Mouse (Mus musculus) 3T3-L1 (cell line): ENCODE data around the gene Adgrg6.

Source experiments
- DNase-seq: peaks from one replicate; pipeline ENCODE4 v3.0.0-alpha.2; 2015; ENCODE audit warnings: low read depth, low spot score

The Adgrg6 gene

GRCm38 (mm10) chr10:14544941-14545717 is at the start of gene Adgrg6:
Gene Adgrg6 (minus strand): TSS chr10:14545659.
- peak; percentile 17 for DNase-seq

GRCm38 (mm10) chr10:14592215-14592614 is 46.8 kb upstream of the Adgrg6 start:
- no peak for DNase-seq

GRCm38 (mm10) chr10:14590816-14591215 is 45.4 kb upstream of the Adgrg6 start:
- no peak for DNase-seq

GRCm38 (mm10) chr10:14589667-14590066 is 44.2 kb upstream of the Adgrg6 start:
- DNase-seq = no peak

- DNase-seq = no peak
These were observed 38.0 kb upstream of the Adgrg6 start for GRCm38 (mm10) chr10:14583496-14583895.

GRCm38 (mm10) chr10:14574255-14574654 is 28.8 kb upstream of the Adgrg6 start:
- DNase-seq = no peak

- DNase-seq = peak; percentile 18
These were observed 25.7 kb upstream of the Adgrg6 start for GRCm38 (mm10) chr10:14571143-14571542.

- DNase-seq = no peak
These were observed 25.2 kb upstream of the Adgrg6 start for GRCm38 (mm10) chr10:14570616-14571015.

- DNase-seq = peak; percentile 40
These were observed 672 bp upstream of the Adgrg6 start for GRCm38 (mm10) chr10:14546111-14546551.

GRCm38 (mm10) chr10:14544608-14544940 is 885 bp downstream of the Adgrg6 start:
- no peak for DNase-seq

- DNase-seq = no peak
These were observed 1.9 kb downstream of the Adgrg6 start for GRCm38 (mm10) chr10:14543511-14544067.

GRCm38 (mm10) chr10:14537102-14537501 is 8.4 kb downstream of the Adgrg6 start:
- peak; percentile 24 for DNase-seq

GRCm38 (mm10) chr10:14531090-14531489 is 14.4 kb downstream of the Adgrg6 start:
- DNase-seq = peak; percentile 69

- DNase-seq = peak; percentile 19
These were observed 14.8 kb downstream of the Adgrg6 start for GRCm38 (mm10) chr10:14530670-14531069.

GRCm38 (mm10) chr10:14527765-14528164 is 17.7 kb downstream of the Adgrg6 start:
- DNase-seq = peak; percentile 66

- no peak for DNase-seq
These were observed 22.7 kb downstream of the Adgrg6 start for GRCm38 (mm10) chr10:14522729-14523128.

- peak; percentile 67 for DNase-seq
These were observed 24.4 kb downstream of the Adgrg6 start for GRCm38 (mm10) chr10:14520912-14521675.

GRCm38 (mm10) chr10:14517909-14518308 is 27.6 kb downstream of the Adgrg6 start:
- DNase-seq = no peak

GRCm38 (mm10) chr10:14511904-14512663 is 33.4 kb downstream of the Adgrg6 start:
- DNase-seq = no peak

GRCm38 (mm10) chr10:14511157-14511556 is 34.3 kb downstream of the Adgrg6 start:
- no peak for DNase-seq

- no peak for DNase-seq
These were observed 49.8 kb downstream of the Adgrg6 start for GRCm38 (mm10) chr10:14495658-14496057.

- no peak for DNase-seq
These were observed 50.3 kb downstream of the Adgrg6 start for GRCm38 (mm10) chr10:14495204-14495603.
